Mouse (Mus musculus) gastrocnemius, adult 8-10 months (tissue): ENCODE results near the gene Mapk8ip3. TPM values are rescaled to one million over a fixed set of nuclear protein-coding genes. Genes with fewer than 3 reads are reported as not detected.
A peak's percentile ranks its signal among the peaks of the same experiment; 100 is the strongest.
"Not testable (repeated sequence)": the region's sequence is repeated elsewhere in the genome, so short reads cannot be mapped to it uniquely, and the experiment has no call there.

ENCODE experiments used
- DNase-seq, 2 experiments: peaks; one replicate each; pipeline ENCODE4 v3.0.0; 2022; ENCODE audit warnings: low spot score in 2 of 2
- total RNA-seq, 4 experiments: library from RNA; stranded (reverse); gene quantifications; 2 replicates each; pipeline ENCODE4 v1.2.4; 2022

The Mapk8ip3 gene
- 10 to 100 TPM; 12.1 to 15.4 (median 13.7) TPM for total RNA-seq

DNA sequence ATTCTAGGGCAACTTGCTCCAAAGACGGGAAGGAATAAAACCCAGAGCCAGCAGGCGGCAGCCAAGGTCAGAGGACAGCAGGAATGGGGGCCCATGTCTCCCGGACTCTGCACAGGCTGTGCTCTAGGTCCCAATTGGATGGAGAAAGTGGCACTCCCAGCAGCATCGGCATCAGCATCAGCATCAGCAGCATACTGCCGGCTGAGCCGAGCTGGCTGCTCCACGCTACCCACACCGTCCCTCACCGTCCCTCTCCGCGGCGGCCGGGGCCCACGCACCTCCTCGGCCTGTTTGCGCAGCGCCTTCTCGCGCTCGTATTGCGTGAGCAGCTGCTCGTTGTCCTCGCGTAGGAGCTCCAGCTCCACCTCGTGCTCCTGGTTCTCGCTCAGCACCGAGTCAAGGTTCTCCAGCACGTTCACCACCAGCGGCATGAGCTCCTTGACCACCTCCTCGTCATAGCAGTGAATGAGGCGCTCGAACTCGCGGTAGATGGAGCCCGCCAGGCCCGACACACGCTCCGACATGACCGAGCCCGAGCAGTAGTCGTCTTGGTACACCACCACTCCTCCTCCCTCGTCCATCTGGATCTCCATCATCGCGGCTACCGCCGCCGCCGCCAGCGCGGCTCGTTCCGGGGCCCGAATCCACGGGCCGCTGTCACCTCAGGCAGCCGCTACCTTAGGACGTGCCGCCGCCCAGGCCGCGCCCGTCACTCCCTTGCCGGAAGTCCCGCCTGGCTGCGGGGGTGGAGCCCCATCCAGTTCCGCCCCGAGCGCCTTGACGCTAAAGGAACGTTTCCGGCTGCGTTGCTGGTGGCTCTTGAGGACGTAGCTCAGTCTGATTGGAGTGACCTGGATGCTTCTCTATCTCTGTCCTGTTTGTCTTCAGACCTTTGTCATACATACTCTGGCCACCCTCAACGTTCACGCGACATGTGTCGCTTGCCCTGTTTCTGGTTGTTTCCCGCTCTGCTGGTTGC lies at the start of gene Mapk8ip3:
Gene Mapk8ip3 (minus strand): TSS at position 719 of the 979 bp plus-strand sequence.
- peak; percentile 89 to 90 for DNase-seq

DNA sequence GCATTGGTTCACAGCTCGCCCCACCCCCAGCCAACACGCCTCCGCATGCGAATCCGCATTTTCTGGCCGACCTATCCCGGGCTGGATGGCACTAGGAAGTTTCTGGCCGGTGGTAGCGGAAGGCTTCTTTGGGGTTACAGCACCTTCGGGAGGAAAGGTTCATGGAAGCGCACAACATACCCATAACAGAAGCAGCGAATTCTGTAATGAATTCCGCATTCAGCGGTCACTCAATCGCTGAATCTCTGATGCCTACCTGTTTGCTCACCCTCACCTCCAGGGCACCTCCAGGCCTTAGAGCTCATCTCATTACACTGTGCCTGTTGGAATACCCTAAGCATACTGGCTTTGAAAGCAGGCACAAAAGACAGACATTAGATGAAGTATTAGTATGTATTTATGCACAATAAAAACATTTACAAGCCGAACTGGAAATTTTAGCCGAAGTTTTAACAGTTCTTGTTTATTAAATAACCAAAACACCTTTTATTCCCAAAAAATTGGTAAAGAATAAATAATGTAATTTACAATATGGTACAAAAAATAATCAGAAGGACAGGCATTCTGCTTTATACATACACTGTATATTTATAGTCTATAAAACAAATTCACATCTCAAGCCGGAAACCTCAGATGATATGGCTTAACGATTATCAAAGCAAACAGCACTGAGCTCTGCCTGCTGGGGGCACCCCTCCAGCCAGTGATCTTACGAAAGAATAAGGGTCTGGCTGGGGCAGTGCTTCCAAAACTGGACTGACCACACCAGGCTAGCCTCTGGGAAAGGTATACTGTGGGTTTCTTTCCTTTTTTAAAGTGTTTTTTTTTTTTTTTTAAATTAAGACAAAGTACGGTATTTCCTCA lies 24.3 kb upstream of the Mapk8ip3 start:
- DNase-seq, result no peak

DNA sequence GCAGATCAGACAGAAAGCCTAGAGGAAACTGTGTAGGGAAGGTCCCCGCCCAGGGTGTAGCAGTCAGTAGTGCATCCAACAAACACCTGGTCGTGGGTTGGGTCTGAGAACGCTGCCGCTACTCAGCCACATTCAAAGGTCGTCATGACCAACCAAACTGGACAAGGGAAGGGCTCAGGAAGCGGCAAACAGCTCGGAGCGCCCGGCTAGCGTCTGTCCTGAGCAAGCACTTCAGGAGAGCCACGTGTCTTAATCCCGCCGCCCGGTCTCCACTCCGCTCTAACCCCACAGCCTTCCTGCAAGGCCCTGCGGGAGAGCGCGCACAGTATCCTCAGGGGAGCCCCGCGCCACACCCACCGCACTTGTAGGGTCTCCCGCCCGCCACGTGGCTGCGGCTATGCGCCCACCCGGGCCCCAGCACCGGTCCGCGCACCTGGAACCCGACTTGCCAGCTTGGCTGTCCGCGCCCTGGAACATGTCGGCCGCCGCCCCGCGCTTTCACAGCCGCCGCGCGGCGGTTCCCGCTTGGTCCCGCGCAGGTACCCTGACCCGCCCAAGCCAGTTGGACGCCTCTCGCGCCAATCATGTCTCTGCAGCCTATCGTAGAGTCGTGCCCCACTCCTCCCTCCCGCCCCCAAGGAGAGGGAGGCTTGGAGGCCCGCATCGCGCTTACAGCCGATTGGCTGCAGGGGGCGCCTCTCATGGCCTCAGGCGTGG lies 23.5 kb upstream of the Mapk8ip3 start, which contains the start of gene Jpt2:
Gene Jpt2 (minus strand): TSS at position 555 of the 717 bp plus-strand sequence.
- peak; percentile 95 to 96 for DNase-seq

DNA sequence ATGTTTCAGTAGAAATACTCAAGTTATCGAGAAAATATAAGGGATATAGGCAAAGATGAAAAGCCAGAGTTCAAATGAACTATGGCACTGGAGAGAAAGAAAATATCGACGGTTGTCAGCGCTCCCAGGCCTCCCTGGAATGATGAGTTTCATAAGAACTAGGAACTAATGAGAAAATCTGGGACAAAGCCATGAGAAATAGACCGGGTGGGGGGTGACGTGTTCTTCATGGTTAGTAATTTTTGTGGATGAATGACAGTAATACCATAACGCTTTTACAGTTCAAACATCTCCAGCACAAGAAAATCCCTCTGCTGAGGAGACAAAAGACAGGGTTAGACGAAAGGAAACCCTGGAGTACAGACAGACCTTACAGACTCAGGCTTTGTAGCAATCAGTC lies 22.6 kb upstream of the Mapk8ip3 start:
- no peak for DNase-seq

DNA sequence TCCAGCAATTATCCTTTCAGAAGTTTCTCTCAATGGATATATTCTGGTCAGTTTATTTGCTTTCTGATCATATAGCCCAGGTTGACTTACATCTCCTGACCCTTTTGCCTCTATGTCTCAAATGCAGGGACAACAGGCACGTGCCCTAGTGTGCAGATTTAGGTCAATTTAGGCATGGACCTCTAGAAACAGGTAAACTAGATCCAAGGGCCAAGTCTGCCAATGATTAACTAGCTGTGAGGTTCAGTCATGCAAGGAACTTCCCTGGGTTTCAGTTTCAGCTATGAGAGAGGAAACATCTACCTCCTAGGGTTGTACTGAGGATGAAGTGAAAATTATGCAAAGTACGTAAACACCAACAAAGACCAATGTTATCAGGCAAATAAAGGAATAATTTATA lies 16.5 kb upstream of the Mapk8ip3 start:
- no peak for DNase-seq

DNA sequence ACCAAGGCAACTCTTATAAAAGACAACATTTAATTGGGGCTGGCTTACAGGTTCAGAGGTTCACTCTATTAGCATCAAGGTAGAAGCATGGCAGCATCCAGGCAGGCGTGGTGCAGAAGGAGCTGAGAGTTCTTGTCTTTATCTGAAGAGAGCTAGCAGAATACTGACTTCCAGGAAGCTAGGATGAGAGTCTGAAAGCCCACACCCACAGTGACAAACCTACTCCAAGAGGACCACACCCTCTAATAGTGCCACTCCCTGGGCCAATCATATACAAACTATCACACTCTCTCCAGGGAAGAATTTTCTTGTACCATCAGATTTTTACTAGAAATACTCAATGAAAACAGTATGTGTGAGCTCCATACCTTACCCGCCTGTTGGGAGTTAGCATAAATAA lies 13.9 kb upstream of the Mapk8ip3 start:
- DNase-seq, result no peak

DNA sequence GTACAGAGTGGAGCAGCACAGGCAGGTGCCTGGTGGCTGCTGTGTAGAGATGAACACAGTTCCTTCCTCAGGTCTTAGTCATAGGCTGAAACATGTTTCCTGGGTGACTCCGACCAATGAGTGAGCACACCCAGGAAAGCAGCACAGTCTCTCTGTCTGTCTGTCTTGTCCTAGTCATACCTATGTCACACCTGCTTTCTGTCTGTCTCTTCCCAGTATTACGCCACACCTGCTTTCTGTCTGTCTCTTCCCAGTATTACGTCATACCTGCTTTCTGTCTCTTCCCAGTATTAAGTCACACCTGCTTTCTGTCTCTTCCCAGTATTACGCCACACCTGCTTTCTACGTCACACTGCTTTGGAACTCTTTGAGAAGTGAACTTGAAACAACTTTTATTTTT lies 11.4 kb upstream of the Mapk8ip3 start:
- DNase-seq, result no peak

DNA sequence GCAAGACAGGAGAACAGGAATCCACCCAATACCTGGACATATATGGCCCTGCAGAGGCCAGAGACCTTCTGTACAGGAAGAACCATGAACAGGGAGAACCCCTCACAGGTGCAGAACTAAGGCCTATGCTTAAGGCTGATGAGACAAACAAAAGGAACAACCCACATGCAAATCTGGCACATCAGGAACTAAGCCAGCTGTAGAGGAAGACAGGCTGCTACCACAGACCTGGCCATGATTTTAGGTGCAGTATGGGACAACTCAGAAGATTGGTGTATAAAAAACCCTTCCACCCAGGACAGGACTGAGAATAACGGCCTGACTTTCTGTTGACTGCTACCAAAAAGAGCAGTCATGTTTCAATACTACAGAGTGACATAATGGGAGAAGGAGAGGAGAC lies 6.8 kb upstream of the Mapk8ip3 start:
- DNase-seq, result not testable (repeated sequence)

DNA sequence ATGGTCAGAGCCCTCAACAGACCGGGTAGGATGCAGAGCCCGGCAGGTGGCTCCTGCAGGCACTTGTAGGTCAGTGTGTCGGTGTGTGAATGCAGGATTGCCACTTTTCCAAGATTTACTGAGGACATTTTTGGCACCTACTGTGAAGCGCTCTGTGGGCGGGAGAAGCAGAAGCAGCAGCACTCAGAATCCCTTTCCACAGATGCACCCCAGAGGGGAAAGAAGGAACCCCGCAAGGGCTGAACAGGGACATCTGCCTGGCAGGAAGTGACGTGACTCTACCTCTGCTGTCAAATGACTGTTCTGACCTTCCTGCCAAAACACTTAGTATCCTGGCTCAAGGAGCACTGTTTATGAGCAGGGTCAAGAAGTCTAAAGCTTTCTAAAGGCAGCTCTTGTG lies 6.3 kb upstream of the Mapk8ip3 start:
- no peak for DNase-seq

DNA sequence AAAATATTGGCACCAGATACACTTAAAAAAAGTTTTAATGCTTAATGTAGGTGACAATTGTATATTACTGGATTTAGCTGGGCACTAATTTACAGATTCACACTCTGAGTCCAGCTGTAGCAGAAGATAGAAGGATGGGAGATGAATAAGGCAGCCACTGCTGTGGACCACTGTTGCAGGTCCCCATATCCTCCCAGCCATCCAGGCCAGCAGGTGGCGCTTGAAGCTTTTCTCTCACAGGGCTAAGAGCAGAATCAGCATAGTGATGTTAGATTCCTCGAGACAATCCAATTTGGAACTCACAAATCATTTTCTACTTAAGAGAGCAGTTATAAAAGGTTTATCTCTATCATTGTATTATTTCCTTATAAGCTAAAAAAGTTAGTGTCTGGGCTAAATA lies 5.7 kb upstream of the Mapk8ip3 start:
- DNase-seq, result peak in 1 of 2 experiments; percentile 20

DNA sequence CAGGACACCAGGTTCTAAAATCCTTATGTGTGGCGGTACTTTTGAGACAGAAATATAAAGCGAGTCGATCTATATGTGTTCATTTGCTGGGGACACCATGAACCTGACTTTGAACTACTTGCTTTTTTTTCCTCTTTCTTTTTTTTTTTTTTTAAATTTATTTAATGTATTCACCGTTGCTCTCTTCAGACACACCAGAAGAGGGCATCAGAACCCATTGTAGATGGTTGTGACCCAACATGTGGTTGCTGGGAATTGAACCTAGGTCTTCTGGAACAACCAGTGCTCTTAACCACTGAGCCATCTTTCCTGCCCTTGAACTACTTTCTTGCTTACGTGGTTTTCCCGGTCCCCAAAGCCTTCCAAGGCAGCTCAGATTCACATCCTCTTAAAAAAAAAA lies 489 bp upstream of the Mapk8ip3 start:
- DNase-seq, result no peak

DNA sequence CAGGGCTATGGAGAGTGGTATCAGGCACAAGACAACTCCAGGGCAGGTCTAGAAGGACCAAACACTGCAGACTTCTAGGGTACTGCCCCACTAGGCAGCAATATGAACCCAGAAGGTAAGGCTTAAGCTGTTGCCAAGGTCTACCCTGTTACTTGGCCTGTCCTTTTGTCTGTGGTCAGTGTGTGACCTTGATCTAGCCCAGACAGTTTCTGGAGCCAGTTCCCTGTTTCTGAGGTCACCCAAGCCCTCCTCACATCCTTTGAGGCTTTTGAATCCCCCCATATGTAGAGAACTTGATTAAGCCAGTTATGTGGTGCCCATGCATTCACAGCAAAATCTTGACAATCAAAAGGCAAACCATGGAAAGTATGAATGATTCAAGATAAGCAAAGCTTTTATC lies 1.1 kb downstream of the Mapk8ip3 start:
- DNase-seq, result no peak

DNA sequence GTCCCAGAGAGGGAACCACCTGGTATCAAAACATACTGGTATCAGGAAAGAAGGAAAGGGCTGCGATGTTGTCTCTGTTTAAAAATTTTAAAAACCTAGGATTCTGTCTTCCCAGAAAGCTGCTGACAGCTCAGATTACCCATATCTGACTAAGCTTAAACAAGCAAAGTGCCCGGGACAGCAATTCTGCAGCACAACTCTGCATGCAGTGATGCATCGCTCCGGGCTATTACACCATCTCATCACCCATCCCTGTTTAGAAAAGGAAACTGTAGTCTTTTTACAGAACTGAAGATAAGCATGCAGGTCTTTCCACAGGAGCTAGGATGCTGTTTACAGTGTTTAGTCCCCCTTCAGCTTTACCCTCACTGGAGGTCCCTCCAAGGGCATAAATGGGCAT lies 1.9 kb downstream of the Mapk8ip3 start:
- DNase-seq, result no peak

DNA sequence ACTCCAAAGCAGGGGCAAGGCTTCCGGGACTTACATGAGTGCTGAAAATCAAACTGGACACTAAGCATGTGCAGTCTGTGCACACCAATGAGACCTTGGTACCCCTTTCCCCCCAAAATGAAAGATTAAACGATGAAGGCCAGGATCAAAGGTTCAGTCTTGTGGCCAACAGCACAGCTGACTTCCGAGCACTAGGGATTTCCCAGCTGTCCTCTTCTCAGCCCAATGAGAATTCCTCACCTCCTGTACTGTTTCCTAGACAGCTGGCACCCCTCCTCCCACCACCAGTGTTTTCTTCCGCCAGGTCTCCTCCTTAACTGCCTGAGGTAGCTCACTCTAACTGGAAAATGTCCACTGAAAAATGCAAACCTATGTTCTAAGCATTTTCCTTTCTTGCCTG lies 3.6 kb downstream of the Mapk8ip3 start:
- no peak for DNase-seq

DNA sequence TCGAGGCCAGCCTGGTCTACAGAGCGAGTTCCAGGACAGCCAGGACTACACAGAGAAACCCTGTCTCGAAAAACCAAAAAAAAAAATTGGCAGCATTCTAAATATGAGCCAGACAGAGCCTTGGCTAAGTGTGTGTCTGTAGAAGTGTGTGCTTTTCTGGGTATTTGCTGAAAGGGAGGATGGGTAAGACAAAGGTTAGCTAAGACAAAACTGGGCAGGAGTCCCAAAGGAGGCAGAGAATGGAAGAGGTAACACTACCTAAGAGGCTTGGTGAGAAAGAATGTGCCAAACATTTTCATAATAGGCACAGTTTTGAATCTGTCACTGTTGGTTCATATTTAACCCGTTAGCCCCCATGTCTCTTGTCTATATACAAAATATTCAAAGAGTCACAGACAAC lies 4.3 kb downstream of the Mapk8ip3 start:
- DNase-seq, result no peak

DNA sequence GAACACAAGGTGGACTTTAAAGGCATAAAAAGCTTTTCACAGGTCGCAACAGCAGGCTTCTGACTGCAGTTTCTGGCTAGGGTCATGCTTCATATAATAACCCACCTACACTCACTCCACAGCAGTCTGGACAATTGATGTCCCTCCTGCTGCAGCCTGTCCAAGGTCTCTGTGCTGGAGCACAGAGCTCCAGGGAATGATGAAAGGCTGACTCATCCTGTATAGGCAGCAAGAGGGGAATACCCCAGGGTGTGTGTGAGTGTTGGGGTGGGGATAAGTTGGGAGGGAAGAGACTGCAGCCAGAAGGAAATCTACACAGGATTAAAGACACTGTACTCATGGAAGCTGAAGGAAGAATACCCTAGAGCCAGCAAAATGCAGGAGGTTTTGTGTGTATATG lies 7.3 kb downstream of the Mapk8ip3 start:
- no peak for DNase-seq

DNA sequence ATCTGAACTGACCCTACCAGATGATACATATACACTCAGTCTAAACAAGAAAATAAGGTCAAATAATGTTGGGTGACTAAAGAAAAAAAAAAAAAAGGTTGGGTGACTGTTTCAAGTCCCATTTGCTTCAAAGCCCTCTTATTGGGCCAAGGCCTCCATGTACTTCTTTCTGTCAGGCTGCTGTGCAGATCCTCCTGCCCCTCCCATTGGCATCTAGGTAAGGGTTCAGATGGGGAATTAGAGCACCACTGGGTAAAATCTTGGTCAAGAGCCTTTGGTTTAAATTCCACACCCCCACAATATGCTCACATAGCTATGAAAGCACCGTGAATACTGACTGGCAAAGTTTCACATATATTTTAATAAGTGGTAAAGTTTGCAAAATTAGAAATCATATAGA lies 13.5 kb downstream of the Mapk8ip3 start:
- no peak for DNase-seq

DNA sequence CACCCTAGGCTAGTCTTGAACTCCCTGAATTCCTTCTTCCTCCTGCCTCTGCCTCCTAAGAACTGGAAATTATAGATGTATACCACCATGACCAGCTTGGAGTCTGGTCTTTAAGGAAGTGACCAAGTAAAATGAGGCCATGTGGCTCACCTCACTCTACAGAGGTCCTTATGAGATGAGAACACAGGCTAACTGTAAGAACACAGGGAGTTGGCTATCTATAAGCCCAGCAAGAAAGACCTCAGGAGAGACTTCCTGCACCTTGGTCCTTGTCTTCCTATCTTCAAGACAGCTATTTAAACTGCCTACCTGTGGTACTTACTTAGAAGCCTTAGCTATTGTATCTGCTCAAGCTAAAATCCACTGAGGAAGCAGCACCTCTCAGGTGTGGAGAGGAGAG lies 22.8 kb downstream of the Mapk8ip3 start:
- no peak for DNase-seq

DNA sequence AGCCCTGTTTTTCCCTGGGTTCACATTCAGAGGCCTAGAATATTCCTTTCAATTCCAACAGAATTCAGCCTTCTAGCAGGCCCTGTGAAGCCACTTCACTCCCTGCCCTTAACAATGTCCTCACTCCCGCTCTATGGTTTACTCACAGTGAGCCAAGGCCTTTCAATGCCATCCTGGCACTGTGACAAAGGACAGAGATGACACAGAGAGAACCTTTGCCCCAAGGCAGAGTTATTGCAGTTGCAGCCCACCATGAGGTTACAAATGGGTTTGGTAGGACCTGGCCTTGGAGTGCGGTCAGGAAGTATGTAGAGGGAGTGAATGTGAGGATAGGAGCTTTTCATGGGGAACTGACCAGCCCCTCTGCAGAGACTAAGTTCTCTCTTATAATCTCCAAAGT lies 29.2 kb downstream of the Mapk8ip3 start:
- DNase-seq, result no peak

DNA sequence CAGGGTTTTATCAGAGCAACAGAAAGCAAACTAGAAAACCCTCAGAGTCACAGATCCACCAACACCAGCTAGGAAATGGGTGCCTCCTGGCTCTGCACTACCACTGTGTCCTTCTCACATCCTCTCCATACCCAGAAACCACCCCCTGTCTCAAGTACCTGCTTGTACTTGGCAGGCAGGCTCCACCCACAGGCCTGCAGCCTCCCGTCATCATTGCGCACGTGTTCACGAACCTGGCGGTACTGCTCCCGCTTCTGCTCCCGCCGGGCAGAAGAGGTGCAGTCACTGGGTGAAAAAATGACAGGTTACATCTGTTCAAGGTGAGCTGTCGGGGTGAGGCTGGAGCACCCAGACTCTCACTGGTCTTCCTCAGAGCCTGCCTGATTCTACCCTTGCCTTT lies 33.0 kb downstream of the Mapk8ip3 start:
- DNase-seq, result no peak

DNA sequence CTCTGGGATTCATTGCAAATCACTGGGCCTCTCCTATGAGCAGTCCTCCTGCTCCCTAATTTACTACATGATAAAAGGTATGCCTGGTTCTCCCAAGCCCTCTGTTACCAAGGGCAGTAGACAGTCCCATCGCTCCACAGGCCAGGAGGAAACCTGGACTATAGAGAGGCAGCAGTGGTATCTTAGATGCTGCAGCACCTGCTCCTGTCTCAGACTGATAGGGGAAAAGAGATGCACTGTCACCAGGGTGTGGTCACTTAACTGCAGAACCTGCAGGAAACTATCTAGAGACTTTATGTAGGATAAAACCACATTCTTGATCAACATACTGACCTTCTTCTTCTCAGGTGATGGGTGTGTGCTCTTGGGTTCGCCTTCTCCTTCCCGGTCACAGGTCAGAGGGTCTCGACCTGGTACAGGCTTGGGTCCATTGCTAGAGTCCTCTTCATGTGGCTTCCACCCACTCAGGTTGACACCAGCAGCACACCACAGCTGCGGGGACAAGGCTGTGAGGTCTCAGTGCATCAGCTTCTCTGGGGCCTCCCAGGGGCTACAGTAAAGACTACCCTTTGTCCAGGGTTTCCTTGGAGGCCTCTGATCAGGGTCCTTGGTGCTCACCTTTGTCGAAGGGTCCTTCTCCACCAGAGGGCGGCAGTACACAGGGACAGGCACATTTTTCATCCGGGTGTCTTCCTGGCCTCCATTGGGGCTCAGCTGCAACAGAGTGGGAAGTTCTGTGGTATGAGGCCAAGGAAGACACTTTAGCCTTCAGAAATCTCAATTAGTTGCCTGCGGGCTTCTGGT lies 33.9 kb downstream of the Mapk8ip3 start:
- DNase-seq, result no peak
